Mouse (Mus musculus) megakaryocyte, embryonic 14.5 days (primary cell): ENCODE data around the gene Plce1.

Experiments
- FLI1 ChIP-seq: IDR thresholded peaks from 2 replicates; pipeline ENCODE4 v1.6.1; 2012; ENCODE audit warnings: low read length, inconsistent platforms, mixed read lengths
- GATA1 ChIP-seq: IDR thresholded peaks from 3 replicates; pipeline ENCODE4 v1.6.1; 2012; ENCODE audit warnings: mixed read lengths, low read length, inconsistent platforms, borderline replicate concordance

- no peak for TF ChIP-seq GATA1
- TF ChIP-seq FLI1, result no peak
Measured at GRCm38 (mm10) chr19:38540549-38540948, 59.6 kb downstream of the Plce1 start.
